Mouse (Mus musculus): ENCODE results near the gene Sv2b.

Sv2b gene

DNA sequence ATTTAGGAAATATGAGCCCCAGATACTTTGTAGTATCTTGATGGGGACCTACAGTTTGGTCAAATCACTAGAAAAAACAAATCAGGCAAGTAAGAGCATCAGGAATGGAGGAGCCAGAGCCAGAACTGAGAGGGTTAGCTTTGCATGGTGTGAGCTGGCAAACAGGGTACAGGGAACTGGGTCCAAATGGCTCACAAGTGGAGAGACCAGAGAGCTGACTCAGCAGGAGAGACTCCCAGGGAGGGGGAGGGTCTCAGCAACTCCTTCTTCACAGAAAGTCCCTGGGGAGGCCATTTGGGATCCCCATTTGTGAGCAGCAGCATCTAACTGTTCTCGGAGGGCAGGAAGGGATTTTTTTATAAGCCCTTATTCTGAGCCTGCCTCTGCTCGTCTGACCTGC is 18.5 kb downstream of the Sv2b start:
- no peak for DNase-seq (ENCODE audit: low spot score)

GRCm38 (mm10) chr7:75287237-75287636 is 21.8 kb downstream of the Sv2b start:
- DNase-seq (ENCODE audit: low spot score), result no peak

DNA sequence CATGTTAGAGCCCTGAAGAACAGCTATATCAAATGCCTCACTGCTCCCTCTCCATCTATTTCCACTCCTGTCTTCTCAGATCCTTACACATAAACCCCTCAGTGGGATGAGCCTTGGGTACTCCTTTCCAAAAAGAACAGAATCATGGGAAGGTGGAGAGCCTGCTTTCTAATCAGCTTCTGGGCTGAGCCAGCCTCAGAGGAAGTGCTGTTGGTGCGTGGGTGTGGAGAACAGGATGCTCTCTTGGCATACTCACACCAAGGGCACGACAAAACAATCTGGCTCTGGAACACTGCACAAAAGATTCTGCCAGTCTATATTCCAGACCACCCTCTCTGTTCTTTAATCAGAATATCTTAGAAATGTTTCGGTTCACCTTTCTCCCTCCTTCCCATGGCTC is 26.1 kb downstream of the Sv2b start:
- no peak for DNase-seq (ENCODE audit: low spot score)

- DNase-seq (ENCODE audit: low spot score), result no peak
These were observed 26.9 kb downstream of the Sv2b start for GRCm38 (mm10) chr7:75282080-75282650.

DNA sequence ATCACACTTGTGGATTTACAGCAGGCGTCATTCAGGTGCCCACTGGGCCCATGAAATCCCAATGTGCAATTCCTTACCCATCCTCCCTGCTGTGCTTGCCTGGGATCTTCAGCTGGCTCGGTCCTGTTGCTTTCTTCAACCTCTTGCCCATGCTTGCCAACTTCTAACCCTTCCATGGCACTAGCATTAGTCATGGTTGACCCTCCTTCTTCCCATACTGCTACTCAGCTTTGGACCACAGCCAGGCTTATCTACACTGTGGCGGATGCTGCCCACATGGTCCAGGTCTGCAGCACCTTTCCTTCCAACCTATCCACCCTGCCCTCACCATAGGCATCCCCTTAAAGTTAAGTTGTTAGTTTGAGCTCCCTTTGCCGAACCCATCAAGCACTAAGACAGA is 28.0 kb downstream of the Sv2b start:
- no peak for DNase-seq (ENCODE audit: low spot score)

GRCm38 (mm10) chr7:75277847-75278246 is 31.2 kb downstream of the Sv2b start:
- DNase-seq (ENCODE audit: low spot score), result no peak

GRCm38 (mm10) chr7:75276739-75277138 is 32.3 kb downstream of the Sv2b start:
- no peak for DNase-seq (ENCODE audit: low spot score)

DNA sequence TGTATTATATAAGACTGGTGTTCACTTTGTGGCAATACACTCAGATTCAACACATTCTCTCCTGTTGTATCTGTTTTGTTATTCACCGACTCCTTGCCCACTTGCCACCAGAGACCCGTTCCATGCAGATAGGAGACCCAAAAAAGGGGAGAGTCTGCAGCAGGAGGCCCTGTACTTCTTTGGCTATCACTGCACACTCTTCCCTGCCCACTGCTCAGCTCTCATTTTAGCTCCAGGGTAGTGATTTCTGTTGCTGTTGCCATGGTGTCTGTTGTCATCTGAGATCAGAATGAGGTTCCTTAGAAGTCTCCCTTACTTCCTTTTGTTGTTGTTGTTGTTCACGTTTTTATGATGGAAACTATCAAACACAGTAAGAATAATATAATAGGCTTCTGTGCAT is 34.5 kb downstream of the Sv2b start:
- DNase-seq (ENCODE audit: low spot score), result no peak

GRCm38 (mm10) chr7:75273633-75274032 is 35.4 kb downstream of the Sv2b start:
- no peak for DNase-seq (ENCODE audit: low spot score)

- DNase-seq (ENCODE audit: low spot score), result no peak
These were observed 37.1 kb downstream of the Sv2b start for GRCm38 (mm10) chr7:75271921-75272381.

GRCm38 (mm10) chr7:75271306-75271705 is 37.8 kb downstream of the Sv2b start:
- no peak for DNase-seq (ENCODE audit: low spot score)

DNA sequence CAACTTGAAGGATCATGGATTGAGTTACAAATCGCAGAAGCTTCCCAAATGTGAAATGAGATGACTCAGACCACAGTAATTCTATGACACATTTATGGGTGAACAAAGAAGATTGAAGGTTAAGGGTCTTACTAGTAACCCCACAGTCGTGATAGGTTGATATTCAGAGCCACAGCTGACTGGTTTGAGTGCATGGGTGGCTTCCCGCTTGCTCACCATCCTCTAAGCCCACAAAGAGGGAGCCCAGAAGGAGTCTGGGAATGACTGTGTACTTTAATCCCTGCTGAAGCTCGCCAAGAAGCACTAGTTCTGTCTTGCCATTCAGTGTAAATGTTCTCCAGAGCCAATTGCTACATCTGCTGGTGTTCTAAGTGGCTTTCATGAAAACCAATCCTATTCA is 41.8 kb downstream of the Sv2b start:
- peak; percentile 10 for DNase-seq (ENCODE audit: low spot score)

DNA sequence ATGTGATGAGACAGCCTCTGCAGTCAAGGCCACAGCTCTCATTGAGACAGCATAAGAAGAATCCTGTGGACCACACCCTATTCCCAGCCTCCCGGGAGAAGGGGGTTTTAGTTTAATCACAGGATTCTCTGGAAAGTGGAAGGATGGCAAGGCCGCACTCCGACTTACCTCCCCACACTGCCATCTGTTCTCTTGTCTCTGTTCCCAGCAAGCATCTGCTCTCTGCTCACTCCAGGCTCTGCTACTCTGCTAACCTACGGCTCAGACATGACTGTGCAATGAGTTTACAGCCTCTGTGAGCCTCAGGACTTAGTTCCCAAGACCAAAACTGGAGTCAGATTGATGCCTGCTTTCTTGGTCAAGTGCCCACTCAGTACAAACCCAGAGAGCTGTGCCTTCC is 43.8 kb downstream of the Sv2b start:
- no peak for DNase-seq (ENCODE audit: low spot score)

- DNase-seq (ENCODE audit: low spot score), result no peak
These were observed 49.1 kb downstream of the Sv2b start for GRCm38 (mm10) chr7:75259945-75260344.

DNA sequence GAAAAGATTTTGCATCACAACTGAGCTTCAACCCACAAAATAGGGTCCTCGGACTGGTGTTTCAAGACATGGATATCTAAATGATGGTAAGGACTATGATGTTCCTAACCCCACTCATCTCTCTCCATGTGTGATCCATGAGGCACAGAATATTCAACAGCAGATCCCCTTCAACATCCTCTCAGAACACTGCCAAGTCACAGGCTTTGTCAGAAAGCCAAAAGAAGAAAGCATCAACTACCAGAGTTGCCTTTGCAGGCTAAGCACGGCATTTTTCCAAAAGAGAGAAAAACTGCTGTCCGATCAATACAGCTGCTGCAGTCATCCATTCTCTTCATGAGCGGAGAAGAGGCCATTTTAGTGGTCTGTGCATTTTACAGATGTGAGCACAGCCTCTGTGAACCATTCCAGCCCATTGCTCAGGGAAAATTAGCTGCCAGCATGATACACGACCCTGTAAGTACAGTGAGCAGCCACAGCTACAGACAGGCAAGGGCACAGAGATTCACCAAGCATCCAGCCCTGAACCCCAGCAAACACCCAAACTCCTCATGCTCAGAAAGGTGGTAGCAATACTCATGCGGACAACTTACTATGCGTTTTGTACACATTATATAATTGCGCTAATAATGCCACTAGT is 55.3 kb downstream of the Sv2b start:
- no peak for DNase-seq (ENCODE audit: low spot score)

DNA sequence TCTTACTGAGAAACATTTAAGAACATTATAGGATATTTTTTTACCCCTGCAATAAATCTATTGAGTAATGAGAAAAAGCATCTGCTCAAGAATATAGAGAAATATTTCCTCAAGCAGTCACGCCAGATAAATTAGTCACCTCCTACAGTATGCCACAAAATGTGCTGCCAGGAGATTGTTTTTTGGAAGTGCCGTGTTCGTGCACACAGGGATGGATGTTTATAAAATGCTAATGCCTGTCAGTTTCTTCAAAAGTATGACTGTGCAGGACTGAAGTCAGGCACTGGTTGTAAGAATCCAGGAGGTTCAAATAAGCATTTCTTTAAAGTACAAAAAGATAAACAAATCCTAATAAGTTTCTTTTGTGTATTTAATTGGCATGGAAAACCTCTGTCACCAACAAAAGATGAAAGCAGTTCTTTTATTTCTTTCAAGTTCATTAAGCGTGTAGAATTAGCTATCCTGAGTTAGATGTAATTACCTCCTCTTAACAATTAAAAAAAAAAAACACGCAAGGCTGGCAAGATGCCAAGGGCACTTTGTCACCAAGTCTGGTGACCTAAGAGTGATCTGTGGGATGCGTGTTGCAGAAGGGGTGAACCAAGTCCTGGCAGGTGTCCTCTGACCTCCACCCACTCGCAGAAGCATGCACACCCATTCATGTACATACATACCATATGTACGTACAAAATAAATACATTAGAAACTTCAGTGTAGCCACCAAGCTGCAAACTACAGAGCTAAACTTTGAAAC is 68.1 kb downstream of the Sv2b start:
- no peak for DNase-seq (ENCODE audit: low spot score)

- no peak for DNase-seq (ENCODE audit: low spot score)
These were observed 72.7 kb downstream of the Sv2b start for GRCm38 (mm10) chr7:75236386-75236785.

DNA sequence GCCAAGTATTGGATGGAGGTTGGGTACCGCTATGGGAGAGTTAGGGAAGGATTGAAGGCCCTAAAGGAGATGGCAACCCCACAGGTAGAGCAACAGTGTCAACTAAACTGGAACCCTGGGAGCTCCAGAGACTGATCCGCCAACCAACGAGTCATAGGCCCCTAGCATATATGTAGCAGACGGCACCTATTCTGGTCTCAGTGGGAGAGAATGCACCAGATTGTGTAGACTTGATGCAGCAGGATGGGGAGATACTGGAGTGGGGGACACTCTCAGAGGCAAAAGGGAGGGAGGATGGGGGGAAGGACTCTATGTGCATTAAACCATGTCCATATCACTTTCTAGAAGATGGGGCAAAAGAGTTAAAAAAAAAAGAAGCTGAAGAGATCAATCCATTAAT is 84.9 kb downstream of the Sv2b start:
- DNase-seq (ENCODE audit: low spot score), result no peak

- DNase-seq (ENCODE audit: low spot score), result no peak
These were observed 86.2 kb downstream of the Sv2b start for GRCm38 (mm10) chr7:75222704-75223431.

GRCm38 (mm10) chr7:75220786-75221185 is 88.3 kb downstream of the Sv2b start:
- DNase-seq (ENCODE audit: low spot score), result no peak

- no peak for DNase-seq (ENCODE audit: low spot score)
These were observed 88.8 kb downstream of the Sv2b start for GRCm38 (mm10) chr7:75220296-75220695.

DNA sequence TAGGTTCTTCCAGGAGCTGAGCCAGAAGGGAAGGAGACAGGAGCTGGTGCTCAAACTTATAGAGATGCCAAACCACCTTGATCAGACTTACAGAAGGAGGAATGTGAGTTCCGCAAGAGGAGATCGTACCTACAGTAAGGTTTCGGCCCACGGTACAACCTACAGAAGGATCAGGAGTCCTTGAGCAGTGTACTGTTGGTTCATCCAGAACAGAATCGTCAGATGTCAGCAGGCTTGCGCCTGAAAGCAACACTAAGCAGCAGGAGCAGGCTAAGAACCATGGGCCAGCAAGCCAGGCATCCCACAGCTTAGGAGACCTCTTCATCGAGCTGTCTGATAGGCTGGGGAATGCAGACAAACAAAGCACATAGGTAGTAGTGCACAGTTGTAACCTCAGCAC is 92.9 kb downstream of the Sv2b start:
- no peak for DNase-seq (ENCODE audit: low spot score)

GRCm38 (mm10) chr7:75209221-75209641 is 99.8 kb downstream of the Sv2b start:
- no peak for DNase-seq (ENCODE audit: low spot score)

All from urinary bladder, postnatal 14 days (tissue).